Mouse (Mus musculus): ENCODE measurements around the gene Olfr1390. TPM values are rescaled to one million over a fixed set of nuclear protein-coding genes. Genes with fewer than 3 reads are reported as not detected.
"Not testable (repeated sequence)": the region's sequence is repeated elsewhere in the genome, so short reads cannot be mapped to it uniquely, and the experiment has no call there.

Gene Olfr1390
- not detected in 2 replicates for total RNA-seq (2014; rRNA removed; ENCODE audit: low replicate concordance)
- not detected in 2 replicates for polyA plus RNA-seq (2015; fragmentation: Nextera tagmentation; extraction: Ambion mirVana)

- H3K36me3 ChIP-seq (replicated peaks; ENCODE audit: control insufficient read depth, insufficient read depth, low read length): no peaks in the 10 kb centered on the region
- no peak within 1 kb of the TSS for H3K4me2 ChIP-seq (ENCODE audit: low read depth, low read length)
- H3K27ac ChIP-seq (ENCODE audit: low read depth): no peak within 1 kb of the TSS
- H3K9ac ChIP-seq (replicated peaks; ENCODE audit: low read depth, low read length): no peak within 1 kb of the TSS
- no peak for DNase-seq (ENCODE audit: low spot score)
- H3K9me3 ChIP-seq (replicated peaks; ENCODE audit: control insufficient read depth, low read length): no peaks in the 10 kb centered on the region
- TF ChIP-seq EP300 (IDR thresholded peaks at IDR 0.05; ENCODE audit: low read depth): no peak
- TF ChIP-seq CTCF (IDR thresholded peaks at IDR 0.05; ENCODE audit: low read depth): no peak
- H3K4me3 ChIP-seq (ENCODE audit: low read depth, low read length): no peak within 1 kb of the TSS
- H3K27me3 ChIP-seq (ENCODE audit: control insufficient read depth, insufficient read depth, low read length): no peaks in the 10 kb centered on the region
- no peaks in the 10 kb centered on the region for H3K4me1 ChIP-seq (ENCODE audit: control insufficient read depth, insufficient read depth)
- WGBS: 52% methylated on average over 1 of the region's 1 CpGs
- no peak for ATAC-seq (ENCODE audit: insufficient read depth, low read depth)
Observed at GRCm38 (mm10) chr11:49334888-49335287, at the start of gene Olfr1390. TSS of gene Olfr1390 (plus strand) at chr11:49335188.

- Histone ChIP-seq H3K4me2 (ENCODE audit: low read depth, low read length) (no peak overlapping the region), H3K27me3 (ENCODE audit: control insufficient read depth, insufficient read depth, low read length) (no peaks in the 10 kb centered on the region), H3K9ac (replicated peaks; ENCODE audit: low read depth, low read length) (no peak overlapping the region), H3K27ac (ENCODE audit: low read depth) (no peak overlapping the region), H3K36me3 (replicated peaks; ENCODE audit: control insufficient read depth, insufficient read depth, low read length) (no peaks in the 10 kb centered on the region), H3K4me3 (ENCODE audit: low read depth, low read length) (no peak overlapping the region), H3K4me1 (ENCODE audit: control insufficient read depth, insufficient read depth) (no peaks in the 10 kb centered on the region), H3K9me3 (replicated peaks; ENCODE audit: control insufficient read depth, low read length) (no peaks in the 10 kb centered on the region)
- no peak for DNase-seq (ENCODE audit: low spot score)
- no peak for TF ChIP-seq EP300 (IDR thresholded peaks at IDR 0.05; ENCODE audit: low read depth)
- no peak for TF ChIP-seq CTCF (IDR thresholded peaks at IDR 0.05; ENCODE audit: low read depth)
- no peak for ATAC-seq (ENCODE audit: insufficient read depth, low read depth)
- 63% methylated on average over 2 of the region's 2 CpGs for WGBS
Observed at GRCm38 (mm10) chr11:49287251-49287650, 47.7 kb upstream of the Olfr1390 start.

GRCm38 (mm10) chr11:49292777-49293176 lies 42.2 kb upstream of the Olfr1390 start:
- no peak for DNase-seq (ENCODE audit: low spot score)
- no peaks in the 10 kb centered on the region for H3K9me3 ChIP-seq (replicated peaks; ENCODE audit: control insufficient read depth, low read length)
- no peaks in the 10 kb centered on the region for H3K36me3 ChIP-seq (replicated peaks; ENCODE audit: control insufficient read depth, insufficient read depth, low read length)
- no peak for ATAC-seq (ENCODE audit: insufficient read depth, low read depth)
- H3K9ac ChIP-seq (replicated peaks; ENCODE audit: low read depth, low read length): no peak overlapping the region
- H3K27ac ChIP-seq (ENCODE audit: low read depth): no peak overlapping the region
- H3K4me3 ChIP-seq (ENCODE audit: low read depth, low read length): no peak overlapping the region
- no peak for TF ChIP-seq EP300 (IDR thresholded peaks at IDR 0.05; ENCODE audit: low read depth)
- TF ChIP-seq CTCF (IDR thresholded peaks at IDR 0.05; ENCODE audit: low read depth): no peak
- no peaks in the 10 kb centered on the region for H3K4me1 ChIP-seq (ENCODE audit: control insufficient read depth, insufficient read depth)
- H3K4me2 ChIP-seq (ENCODE audit: low read depth, low read length): no peak overlapping the region
- 72% methylated on average over 3 of the region's 3 CpGs for WGBS
- no peaks in the 10 kb centered on the region for H3K27me3 ChIP-seq (ENCODE audit: control insufficient read depth, insufficient read depth, low read length)

- no peak for ATAC-seq (ENCODE audit: insufficient read depth, low read depth)
- no peaks in the 10 kb centered on the region for H3K4me1 ChIP-seq (ENCODE audit: control insufficient read depth, insufficient read depth)
Observed at GRCm38 (mm10) chr11:49304441-49304840, 30.5 kb upstream of the Olfr1390 start, which contains the start of gene Olfr10. TSS of gene Olfr10 (plus strand) at chr11:49304741.

GRCm38 (mm10) chr11:49308547-49308946 lies 26.4 kb upstream of the Olfr1390 start:
- H3K36me3 ChIP-seq (replicated peaks; ENCODE audit: control insufficient read depth, insufficient read depth, low read length); H3K4me3 ChIP-seq (ENCODE audit: low read depth, low read length); ATAC-seq (ENCODE audit: insufficient read depth, low read depth); H3K27ac ChIP-seq (ENCODE audit: low read depth); H3K9ac ChIP-seq (replicated peaks; ENCODE audit: low read depth, low read length); H3K4me2 ChIP-seq (ENCODE audit: low read depth, low read length); H3K27me3 ChIP-seq (ENCODE audit: control insufficient read depth, insufficient read depth, low read length); H3K4me1 ChIP-seq (ENCODE audit: control insufficient read depth, insufficient read depth); H3K9me3 ChIP-seq (replicated peaks; ENCODE audit: control insufficient read depth, low read length); DNase-seq (ENCODE audit: low spot score): not testable (repeated sequence)
- WGBS: 64% methylated on average over 5 of the region's 5 CpGs

More at GRCm38 (mm10) chr11:49304441-49304840, 30.5 kb upstream of the Olfr1390 start, which contains the start of gene Olfr10:
- Histone ChIP-seq H3K9ac (replicated peaks; ENCODE audit: low read depth, low read length) (no peak within 1 kb of the TSS), H3K36me3 (replicated peaks; ENCODE audit: control insufficient read depth, insufficient read depth, low read length) (no peaks in the 10 kb centered on the region), H3K4me2 (ENCODE audit: low read depth, low read length) (no peak within 1 kb of the TSS), H3K27ac (ENCODE audit: low read depth) (no peak within 1 kb of the TSS), H3K27me3 (ENCODE audit: control insufficient read depth, insufficient read depth, low read length) (no peaks in the 10 kb centered on the region), H3K9me3 (replicated peaks; ENCODE audit: control insufficient read depth, low read length) (no peaks in the 10 kb centered on the region), H3K4me3 (ENCODE audit: low read depth, low read length) (no peak within 1 kb of the TSS)
- no peak for TF ChIP-seq CTCF (IDR thresholded peaks at IDR 0.05; ENCODE audit: low read depth)
- TF ChIP-seq EP300 (IDR thresholded peaks at IDR 0.05; ENCODE audit: low read depth): no peak
- DNase-seq (ENCODE audit: low spot score): no peak

- Histone ChIP-seq H3K9me3 (replicated peaks; ENCODE audit: control insufficient read depth, low read length) (no peaks in the 10 kb centered on the region), H3K4me1 (ENCODE audit: control insufficient read depth, insufficient read depth) (no peaks in the 10 kb centered on the region), H3K27ac (ENCODE audit: low read depth) (no peak within 1 kb of the TSS), H3K4me2 (ENCODE audit: low read depth, low read length) (no peak within 1 kb of the TSS), H3K36me3 (replicated peaks; ENCODE audit: control insufficient read depth, insufficient read depth, low read length) (no peaks in the 10 kb centered on the region), H3K27me3 (ENCODE audit: control insufficient read depth, insufficient read depth, low read length) (no peaks in the 10 kb centered on the region), H3K4me3 (ENCODE audit: low read depth, low read length) (no peak within 1 kb of the TSS), H3K9ac (replicated peaks; ENCODE audit: low read depth, low read length) (no peak within 1 kb of the TSS)
- ATAC-seq (ENCODE audit: insufficient read depth, low read depth) (no peak), DNase-seq (ENCODE audit: low spot score) (no peak)
- 67% methylated on average over 2 of the region's 2 CpGs for WGBS
- TF ChIP-seq CTCF (IDR thresholded peaks at IDR 0.05; ENCODE audit: low read depth) (no peak), EP300 (IDR thresholded peaks at IDR 0.05; ENCODE audit: low read depth) (no peak)
Observed at GRCm38 (mm10) chr11:49322442-49322841, 12.5 kb upstream of the Olfr1390 start, which contains the start of gene Olfr1391. TSS of gene Olfr1391 (plus strand) at chr11:49322742.

Data from heart, postnatal 0 days (tissue).